ENCODE assay signal across 8 mouse cellular contexts in the genomic region with DNA sequence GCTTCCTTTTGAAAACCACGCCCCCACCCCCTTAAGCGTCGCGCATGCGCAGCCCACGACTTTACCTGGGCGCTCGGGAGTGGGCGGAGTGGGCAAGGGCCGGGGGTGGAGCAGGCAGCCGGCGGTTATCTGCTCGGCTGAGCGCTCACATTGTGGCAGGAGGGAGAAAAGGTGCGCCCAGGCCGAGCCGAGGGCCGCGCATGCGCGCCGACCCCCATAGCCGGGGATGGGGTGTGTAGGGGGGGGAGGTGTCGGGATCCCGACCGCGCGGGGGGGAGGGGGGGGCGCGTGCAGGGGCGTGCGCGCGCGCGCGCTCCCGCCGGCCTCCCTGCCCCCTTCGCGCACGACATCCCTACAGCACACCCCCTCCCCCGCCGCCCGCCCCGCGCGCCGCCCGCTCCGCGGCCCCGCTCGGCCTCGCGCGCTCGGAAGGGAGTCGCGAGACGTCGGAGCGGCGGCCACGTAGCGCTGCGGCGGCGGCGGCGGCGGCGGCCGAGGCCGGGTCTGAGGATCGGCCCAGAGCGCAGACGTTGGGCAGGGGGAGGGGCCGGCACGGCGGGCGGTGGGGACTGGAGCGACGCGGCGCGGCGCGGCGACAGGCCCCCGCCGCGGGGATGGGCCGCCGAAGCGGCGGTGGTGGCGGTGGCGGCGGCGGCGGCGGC. TPM values are rescaled to one million over a fixed set of nuclear protein-coding genes. Genes with fewer than 3 reads are reported as not detected.
A peak's percentile ranks its signal among the peaks of the same experiment; 100 is the strongest.
DNase-seq lines count a peak whose midpoint lies in the region; ATAC-seq and TF ChIP-seq lines count a peak whose summit lies in the region.

Gene Zfp652, plus strand, starts transcription at position 111 of the 662 bp plus-strand sequence.

- no peaks in the 10 kb centered on the region for H3K36me3 ChIP-seq in forebrain, embryonic 14.5 days (ENCODE audit: control insufficient read depth, insufficient read depth, low read length)
- no peaks in the 10 kb centered on the region for H3K36me3 ChIP-seq in lung, embryonic 14.5 days (ENCODE audit: insufficient read depth)

- peak; percentile 94 for ATAC-seq in cerebellum, adult (ENCODE audit: insufficient number of reproducible peaks, low FRiP score, low TSS enrichment)
- peak; percentile 90 for ATAC-seq in forebrain, embryonic 14.5 days
- peak; percentile 84 for ATAC-seq in lung, embryonic 14.5 days (ENCODE audit: insufficient read depth)

- intact Hi-C loops in heart, postnatal 14 days (cut with DNase I), result loop anchor here (2.0 kb wide), 1 partner anchor 22 kb away; no protein-coding TSS in a partner anchor

- TF ChIP-seq POLR2A in olfactory bulb, adult 2 months (IDR thresholded peaks at IDR 0.05; ENCODE audit: insufficient read depth, low read depth, low read length), result no peak

- under 1% methylated on average over 58 of the region's 103 CpGs for WGBS in forebrain, embryonic 14.5 days
- WGBS in lung, embryonic 14.5 days, result under 1% methylated on average over 62 of the region's 103 CpGs
- WGBS in olfactory bulb, adult 2 months, result 8% methylated on average over 69 of the region's 103 CpGs

- H3K9ac ChIP-seq in forebrain, embryonic 14.5 days (ENCODE audit: low read length), result peak within 1 kb of the TSS; percentile 96
- peak within 1 kb of the TSS; percentile 96 for H3K9ac ChIP-seq in lung, embryonic 14.5 days

- H3K4me3 ChIP-seq in forebrain, embryonic 14.5 days (ENCODE audit: low read depth, low read length), result peak within 1 kb of the TSS; percentile 92
- H3K4me3 ChIP-seq in lung, embryonic 14.5 days (ENCODE audit: low read depth, low read length), result peak within 1 kb of the TSS; percentile 95
- peak within 1 kb of the TSS; percentile 59 for H3K4me3 ChIP-seq in olfactory bulb, adult 2 months (ENCODE audit: insufficient read depth, low read depth, low read length)

- H3K27ac ChIP-seq in forebrain, embryonic 14.5 days (ENCODE audit: low read depth, low read length), result peak within 1 kb of the TSS; percentile 98
- H3K27ac ChIP-seq in lung, embryonic 14.5 days (ENCODE audit: low read depth), result peak within 1 kb of the TSS; percentile 99
- H3K27ac ChIP-seq in olfactory bulb, adult 2 months (ENCODE audit: insufficient read depth, low read depth, low read length), result peak within 1 kb of the TSS; percentile 95

- no peaks in the 10 kb centered on the region for H3K27me3 ChIP-seq in forebrain, embryonic 14.5 days (replicated peaks; ENCODE audit: control insufficient read depth, insufficient read depth, low read length)
- no peaks in the 10 kb centered on the region for H3K27me3 ChIP-seq in lung, embryonic 14.5 days (ENCODE audit: insufficient read depth, low read length)

- peak within 1 kb of the TSS; percentile 88 for H3K4me2 ChIP-seq in forebrain, embryonic 14.5 days (ENCODE audit: low read length)
- H3K4me2 ChIP-seq in lung, embryonic 14.5 days, result peak within 1 kb of the TSS; percentile 95

- no peaks in the 10 kb centered on the region for H3K9me3 ChIP-seq in forebrain, embryonic 14.5 days (replicated peaks; ENCODE audit: control insufficient read depth, low read length)
- no peaks in the 10 kb centered on the region for H3K9me3 ChIP-seq in lung, embryonic 14.5 days (ENCODE audit: low read depth, low read length)

- no peak for TF ChIP-seq CTCF in lung, embryonic 14.5 days (IDR thresholded peaks at IDR 0.05; ENCODE audit: low read depth)
- TF ChIP-seq CTCF in olfactory bulb, adult 2 months (IDR thresholded peaks at IDR 0.05; ENCODE audit: insufficient read depth, low read depth, low read length), result no peak

- peak; percentile 99 for DNase-seq in ES-CJ7 (ENCODE audit: low read depth, low spot score)
- peak; percentile 93 for DNase-seq in forebrain, embryonic 14.5 days (ENCODE audit: low spot score)
- DNase-seq in heart, postnatal 14 days, result peak; percentile 86 to 88
- DNase-seq in layer of hippocampus, adult 18-20 months (ENCODE audit: low spot score in 2 of 2), result peak; percentile 54 to 75
- peak; percentile 88 for DNase-seq in lung, embryonic 14.5 days
- DNase-seq in thymus, postnatal 0 days (ENCODE audit: low spot score), result peak; percentile 96

- peaks cover 14% of the 10 kb centered on the region for H3K4me1 ChIP-seq in forebrain, embryonic 14.5 days (ENCODE audit: control insufficient read depth, insufficient read depth, low read length)
- peaks cover 9% of the 10 kb centered on the region for H3K4me1 ChIP-seq in lung, embryonic 14.5 days (ENCODE audit: insufficient read depth)
- peaks cover 5% of the 10 kb centered on the region for H3K4me1 ChIP-seq in olfactory bulb, adult 2 months (ENCODE audit: control insufficient read depth, insufficient read depth, low read length)

RNA-seq across cellular contexts. Expression of gene Zfp652, which starts in this region (rescaled TPM):
- polyA plus RNA-seq in forebrain, embryonic 14.5 days (2014; fragmentation: Nextera tagmentation; extraction: Ambion mirVana), result 11.7 and 13.2 TPM in 2 replicates
- total RNA-seq in heart, postnatal 14 days (2021), result 10 to 100 TPM; 45.9 to 46.5 TPM
- 10 to 100 TPM; 45.1 to 50.3 TPM for total RNA-seq in layer of hippocampus, adult 18-20 months (2021)
- 12.4 and 13.6 TPM in 2 replicates for polyA plus RNA-seq in lung, embryonic 14.5 days (2014; fragmentation: Nextera tagmentation; extraction: Ambion mirVana)
- polyA plus RNA-seq in olfactory bulb, adult 2 months (2012; ENCODE audit: insufficient read depth, insufficient read length, low replicate concordance, missing spikeins), result 93.0 TPM in 1 of 2 replicates, not detected in the other
- 11.9 and 14.9 TPM in 2 replicates for polyA plus RNA-seq in thymus, postnatal 0 days (2015; fragmentation: Nextera tagmentation; extraction: Ambion mirVana)

Comparison
In these comparisons a context has a peak if more than half of its experiments do, and no peak if none do; other contexts are left out.
1. Peak in every context shown above with its lines: DNase-seq, ATAC-seq, H3K4me3 ChIP-seq and H3K27ac ChIP-seq.